Mouse (Mus musculus): Measurements from ENCODE around the gene 4930558K02Rik. TPM values are rescaled to one million over a fixed set of nuclear protein-coding genes. Genes with fewer than 3 reads are reported as not detected.

The 4930558K02Rik gene
- total and polyA plus RNA-seq, 3 experiments = not detected

GRCm38 (mm10) chr1:161999338-161999737 is 19.9 kb upstream of the 4930558K02Rik start:
- Histone ChIP-seq H3K4me3 (replicated peaks in 1 of 3; ENCODE audit: low read depth in 2 of 3, low read length in 2 of 3, poor library complexity in 1 of 3) (no peak overlapping the region), H3K9me3 (replicated peaks; ENCODE audit: low read length) (no peaks in the 10 kb centered on the region), H3K79me2 (replicated peaks; ENCODE audit: control insufficient read depth, extremely low read depth, insufficient read depth, poor library complexity, severe bottlenecking) (no peaks in the 10 kb centered on the region), H3K27me3 (replicated peaks) (no peaks in the 10 kb centered on the region), H3K4me2 (ENCODE audit: insufficient read depth, low read depth, poor library complexity, severe bottlenecking) (peak overlapping the region; percentile 41; the same call in 1 of the 2 replicates), H3K4me1 (ENCODE audit: control insufficient read depth in 1 of 2, insufficient read depth in 2 of 2) (peaks cover 14 to 29% of the 10 kb centered on the region in 2 experiments), H3K36me3 (replicated peaks in 1 of 2; ENCODE audit: control insufficient read depth in 1 of 2, insufficient read depth in 1 of 2, low read length in 1 of 2) (peaks cover 0 to 3% of the 10 kb centered on the region in 2 experiments), H3K27ac (ENCODE audit: insufficient read depth, low read depth) (no peak overlapping the region), H3K9ac (ENCODE audit: insufficient read depth, low read depth) (peak overlapping the region; percentile 25; the same call in 1 of the 2 replicates)
- DNase-seq (ENCODE audit: extremely low read depth) = no peak
- TF ChIP-seq USF1 (IDR thresholded peaks at IDR 0.05; ENCODE audit: low read depth, low read length) = no peak
- TF ChIP-seq BHLHE40 (IDR thresholded peaks at IDR 0.05; ENCODE audit: low read depth, low read length) = no peak
- TF ChIP-seq CTCF (conservative IDR thresholded peaks at IDR 0.05 in 1 of 2, IDR thresholded peaks at IDR 0.05 in 1 of 2; ENCODE audit: low read depth in 2 of 2, low read length in 2 of 2) = no peak
- no peak for TF ChIP-seq RCOR1 (conservative IDR thresholded peaks at IDR 0.05; ENCODE audit: low read depth, low read length)
- TF ChIP-seq HCFC1 (IDR thresholded peaks at IDR 0.05; ENCODE audit: low read depth, low read length) = no peak
- dilution Hi-C loops (cut with MboI; ENCODE audit: extremely low pct_ligation_motif_present, extremely low pct_unique_long_range_greater_than_20kb, low sequenced_read_pairs) (no loop called here), in situ Hi-C loops (cut with MboI; ENCODE audit: low pct_ligation_motif_present, low pct_unique_long_range_greater_than_20kb, low sequenced_read_pairs) (no loop called here)

- in situ Hi-C loops (cut with MboI; ENCODE audit: low pct_ligation_motif_present, low pct_unique_long_range_greater_than_20kb, low sequenced_read_pairs) = no loop called here
- peak overlapping the region; percentile 44; the same call in 1 of the 2 replicates for H3K4me2 ChIP-seq (ENCODE audit: insufficient read depth, low read depth, poor library complexity, severe bottlenecking)
- dilution Hi-C loops (cut with MboI; ENCODE audit: extremely low pct_ligation_motif_present, extremely low pct_unique_long_range_greater_than_20kb, low sequenced_read_pairs) = no loop called here
- peak; percentile 39 for DNase-seq (ENCODE audit: extremely low read depth)
- H3K27ac ChIP-seq (ENCODE audit: insufficient read depth, low read depth) = no peak overlapping the region
- no peaks in the 10 kb centered on the region for H3K9me3 ChIP-seq (replicated peaks; ENCODE audit: low read length)
- H3K36me3 ChIP-seq (replicated peaks in 1 of 2; ENCODE audit: control insufficient read depth in 1 of 2, insufficient read depth in 1 of 2, low read length in 1 of 2) = peaks cover 0 to 3% of the 10 kb centered on the region in 2 experiments
- H3K4me1 ChIP-seq (ENCODE audit: control insufficient read depth in 1 of 2, insufficient read depth in 2 of 2) = peaks cover 14 to 24% of the 10 kb centered on the region in 2 experiments
- no peaks in the 10 kb centered on the region for H3K27me3 ChIP-seq (replicated peaks)
- no peaks in the 10 kb centered on the region for H3K79me2 ChIP-seq (replicated peaks; ENCODE audit: control insufficient read depth, extremely low read depth, insufficient read depth, poor library complexity, severe bottlenecking)
- TF ChIP-seq BHLHE40 (IDR thresholded peaks at IDR 0.05; ENCODE audit: low read depth, low read length) = no peak
- peak; percentile 50 for TF ChIP-seq USF1 (IDR thresholded peaks at IDR 0.05; ENCODE audit: low read depth, low read length)
- TF ChIP-seq ELF1 (IDR thresholded peaks at IDR 0.05; ENCODE audit: low read depth, low read length) = 0 out of 2 replicates have a peak, but pooled peaks have one; percentile 4
- no peak overlapping the region for H3K4me3 ChIP-seq (replicated peaks in 1 of 3; ENCODE audit: low read depth in 2 of 3, low read length in 2 of 3, poor library complexity in 1 of 3)
- 0 out of 2 replicates have a peak overlapping the region, but pooled peaks have one; percentile 25 for H3K9ac ChIP-seq (ENCODE audit: insufficient read depth, low read depth)
Measured at GRCm38 (mm10) chr1:161998781-161999180, 19.3 kb upstream of the 4930558K02Rik start.

- H3K27ac ChIP-seq (ENCODE audit: insufficient read depth, low read depth) = no peak overlapping the region
- no peaks in the 10 kb centered on the region for H3K36me3 ChIP-seq (replicated peaks in 1 of 2; ENCODE audit: control insufficient read depth in 1 of 2, insufficient read depth in 1 of 2, low read length in 1 of 2)
- H3K27me3 ChIP-seq (replicated peaks) = no peaks in the 10 kb centered on the region
- H3K9ac ChIP-seq (ENCODE audit: insufficient read depth, low read depth) = no peak overlapping the region
- no peaks in the 10 kb centered on the region for H3K9me3 ChIP-seq (replicated peaks; ENCODE audit: low read length)
- no peak for DNase-seq (ENCODE audit: extremely low read depth)
- H3K4me2 ChIP-seq (ENCODE audit: insufficient read depth, low read depth, poor library complexity, severe bottlenecking) = no peak overlapping the region
- H3K4me1 ChIP-seq (ENCODE audit: control insufficient read depth in 1 of 2, insufficient read depth in 2 of 2) = peaks cover 2 to 14% of the 10 kb centered on the region in 2 experiments; a peak in 3 of 4 replicates
- dilution Hi-C loops (cut with MboI; ENCODE audit: extremely low pct_ligation_motif_present, extremely low pct_unique_long_range_greater_than_20kb, low sequenced_read_pairs) (no loop called here), in situ Hi-C loops (cut with MboI; ENCODE audit: low pct_ligation_motif_present, low pct_unique_long_range_greater_than_20kb, low sequenced_read_pairs) (no loop called here)
- H3K79me2 ChIP-seq (replicated peaks; ENCODE audit: control insufficient read depth, extremely low read depth, insufficient read depth, poor library complexity, severe bottlenecking) = no peaks in the 10 kb centered on the region
- TF ChIP-seq RAD21 (IDR thresholded peaks at IDR 0.05; ENCODE audit: low read depth, low read length) (no peak), MYC (IDR thresholded peaks at IDR 0.05; ENCODE audit: low read depth, low read length) (no peak), NELFE (IDR thresholded peaks at IDR 0.05; ENCODE audit: low read depth, low read length) (no peak), JUND (conservative IDR thresholded peaks at IDR 0.05; ENCODE audit: low read depth, low read length) (no peak), NRF1 (IDR thresholded peaks at IDR 0.05; ENCODE audit: low read depth, low read length) (no peak), MAX (IDR thresholded peaks at IDR 0.05; ENCODE audit: low read length) (no peak), ZKSCAN1 (IDR thresholded peaks at IDR 0.05; ENCODE audit: borderline replicate concordance, low read depth, low read length) (no peak), BHLHE40 (IDR thresholded peaks at IDR 0.05; ENCODE audit: low read depth, low read length) (no peak)
- H3K4me3 ChIP-seq (replicated peaks in 1 of 3; ENCODE audit: low read depth in 2 of 3, low read length in 2 of 3, poor library complexity in 1 of 3) = no peak overlapping the region
Measured at GRCm38 (mm10) chr1:161992389-161992788, 13.0 kb upstream of the 4930558K02Rik start.
